Mouse (Mus musculus) neural tube, embryonic 10.5 days (tissue): ENCODE data around the gene Proser2.
"Not testable (repeated sequence)": the region's sequence is repeated elsewhere in the genome, so short reads cannot be mapped to it uniquely, and the experiment has no call there.

Experiments used
- DNase-seq: peaks from one replicate; pipeline ENCODE4 v3.0.0-alpha.2; 2017; ENCODE audit warnings: low spot score; ENCODE audit errors: extremely low spot score

Proser2 gene

GRCm38 (mm10) chr2:6128881-6129280, 1.1 kb downstream of the Proser2 start:
- no peak for DNase-seq

GRCm38 (mm10) chr2:6128136-6128805, 1.7 kb downstream of the Proser2 start:
- no peak for DNase-seq

- DNase-seq: no peak
Observed at GRCm38 (mm10) chr2:6123046-6123445, 7.0 kb downstream of the Proser2 start.

- no peak for DNase-seq
Observed at GRCm38 (mm10) chr2:6121091-6121490, 8.9 kb downstream of the Proser2 start.

- DNase-seq: no peak
Observed at GRCm38 (mm10) chr2:6118246-6118645, 11.8 kb downstream of the Proser2 start.

GRCm38 (mm10) chr2:6113792-6114191, 16.2 kb downstream of the Proser2 start:
- DNase-seq: no peak

GRCm38 (mm10) chr2:6112619-6113018, 17.4 kb downstream of the Proser2 start:
- DNase-seq: no peak

GRCm38 (mm10) chr2:6105437-6105836, 24.6 kb downstream of the Proser2 start:
- DNase-seq: no peak

- no peak for DNase-seq
Observed at GRCm38 (mm10) chr2:6100755-6101154, 29.3 kb downstream of the Proser2 start.

- DNase-seq: peak; percentile 70
Observed at GRCm38 (mm10) chr2:6100027-6100749, 29.8 kb downstream of the Proser2 start.

GRCm38 (mm10) chr2:6099443-6099842, 30.6 kb downstream of the Proser2 start:
- DNase-seq: no peak

GRCm38 (mm10) chr2:6098924-6099323, 31.1 kb downstream of the Proser2 start:
- no peak for DNase-seq

GRCm38 (mm10) chr2:6097113-6097716, 32.8 kb downstream of the Proser2 start:
- DNase-seq: no peak

- not testable (repeated sequence) for DNase-seq
Observed at GRCm38 (mm10) chr2:6089941-6090340, 40.1 kb downstream of the Proser2 start.

GRCm38 (mm10) chr2:6087151-6087550, 42.9 kb downstream of the Proser2 start:
- no peak for DNase-seq

GRCm38 (mm10) chr2:6085622-6086530, 44.1 kb downstream of the Proser2 start:
- no peak for DNase-seq

- no peak for DNase-seq
Observed at GRCm38 (mm10) chr2:6083696-6084095, 46.3 kb downstream of the Proser2 start.

- DNase-seq: no peak
Observed at GRCm38 (mm10) chr2:6082615-6083014, 47.4 kb downstream of the Proser2 start.

GRCm38 (mm10) chr2:6081108-6081507, 48.9 kb downstream of the Proser2 start:
- DNase-seq: no peak

GRCm38 (mm10) chr2:6080037-6080436, 50.0 kb downstream of the Proser2 start:
- no peak for DNase-seq

- no peak for DNase-seq
Observed at GRCm38 (mm10) chr2:6075530-6075896, 54.5 kb downstream of the Proser2 start.
